Mouse (Mus musculus) cerebellum, adult 18-20 months (tissue): ENCODE data around the gene Pon2.

Experiments
- DNase-seq, 2 experiments: peaks; one replicate each; pipeline ENCODE4 v3.0.0; 2021

Pon2 gene

GRCm38 (mm10) chr6:5222080-5222479 lies 76.2 kb downstream of the Pon2 start:
- no peak for DNase-seq

DNA sequence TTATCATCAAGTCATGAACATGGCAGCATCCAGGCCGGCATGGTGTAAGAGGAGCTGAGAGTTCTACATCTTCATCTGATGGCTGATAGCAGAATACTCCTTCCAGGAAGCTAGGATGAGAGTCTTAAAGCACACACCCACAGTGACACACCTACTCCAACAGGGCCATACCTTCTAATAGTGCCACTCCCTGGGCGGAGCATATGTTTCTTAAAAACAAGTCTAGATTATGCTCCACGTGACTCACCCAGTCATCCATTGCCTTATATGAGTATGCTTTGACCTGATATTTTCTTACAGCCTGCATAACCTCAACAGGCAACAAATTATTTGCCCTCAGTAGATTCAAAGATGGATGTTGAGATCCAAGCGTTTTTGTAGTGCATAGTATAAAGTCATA lies 80.1 kb downstream of the Pon2 start:
- no peak for DNase-seq
